Mouse (Mus musculus): ENCODE results near the gene Spock1.

GRCm38 (mm10) chr13:57476700-57477099, 431.4 kb downstream of the Spock1 start:
- TF ChIP-seq GATA1 (IDR thresholded peaks at IDR 0.05; ENCODE audit: low read length) (no peak), TAL1 (IDR thresholded peaks at IDR 0.05; ENCODE audit: low read length) (no peak)

Measured in erythroblast, embryonic 14.5 days (primary cell).